Comparison of ENCODE assay signal across 29 mouse cellular contexts in the genomic region with DNA sequence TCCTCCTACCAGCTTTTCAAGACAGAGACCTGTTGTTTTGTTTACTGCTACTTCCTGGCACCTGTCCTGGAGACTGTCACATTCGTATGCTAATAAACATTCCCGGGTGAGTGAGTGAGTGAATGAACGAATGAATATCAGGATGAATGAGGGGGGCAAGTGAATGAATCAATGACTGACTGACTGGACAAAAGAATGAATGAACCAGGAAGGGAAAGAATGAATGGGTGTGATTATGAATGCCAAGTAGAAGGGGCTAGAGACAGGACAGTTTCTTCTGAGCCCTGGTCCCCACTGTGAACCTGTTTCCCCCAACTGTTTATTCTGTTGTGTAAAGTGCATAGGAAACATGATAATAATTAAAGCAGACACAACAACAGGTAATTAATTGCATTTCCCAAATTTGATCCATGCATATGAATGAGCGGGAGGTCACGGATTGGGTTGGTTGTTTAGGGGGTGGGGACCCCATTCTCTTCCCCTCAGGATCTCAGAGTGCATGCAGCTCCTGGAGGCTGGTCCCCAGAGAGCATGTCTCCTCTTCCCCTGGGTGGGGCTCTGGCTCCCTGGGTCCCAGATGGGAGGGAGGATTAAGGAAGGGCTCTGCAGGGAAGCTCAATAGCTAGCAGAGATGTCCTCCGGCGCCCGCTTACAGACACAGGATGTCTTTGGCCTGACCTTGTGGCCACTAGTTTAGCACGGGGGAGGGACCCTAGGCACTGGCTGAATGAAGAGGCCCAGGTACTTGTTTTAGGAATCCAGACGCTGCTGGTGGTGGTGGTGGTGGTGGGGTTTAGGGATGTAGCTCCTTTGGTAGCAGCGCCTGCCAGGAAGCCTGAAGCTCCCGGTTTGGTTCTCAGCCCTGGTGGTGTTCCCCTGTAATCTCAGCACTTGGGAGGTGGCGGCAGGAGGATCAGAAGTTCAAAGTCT.
A peak's percentile ranks its signal among the peaks of the same experiment; 100 is the strongest.
DNase-seq lines count a peak whose midpoint lies in the region; ATAC-seq and TF ChIP-seq lines count a peak whose summit lies in the region.
"Had no signal": no experiment of that assay in that cellular context is flagged by ENCODE, and none has a peak within 500 bp of the region (broad histone marks: within the 10 kb centered on the region; RNA-seq: fewer than 3 reads in every experiment).

No protein-coding gene starts in this region.

- 32% methylated on average over 13 of the region's 13 CpGs for WGBS in heart, embryonic 12.5 days
- 45% methylated on average over 13 of the region's 13 CpGs for WGBS in heart, adult 2 months
- 26% methylated on average over 13 of the region's 13 CpGs for WGBS in midbrain, embryonic 11.5 days
- 29% methylated on average over 13 of the region's 13 CpGs for WGBS in midbrain, embryonic 16.5 days

- H3K27me3 ChIP-seq in heart, embryonic 12.5 days (replicated peaks): peaks cover 17% of the 10 kb centered on the region; the same call in 1 of the 2 replicates
- H3K27me3 ChIP-seq in heart, adult 2 months (ENCODE audit: control insufficient read depth, insufficient read depth, low read length): no peaks in the 10 kb centered on the region; the same call in 1 of the 2 replicates
- H3K27me3 ChIP-seq in midbrain, embryonic 11.5 days (ENCODE audit: control insufficient read depth, insufficient read depth, low read length): peaks cover 18% of the 10 kb centered on the region
- H3K27me3 ChIP-seq in midbrain, embryonic 16.5 days (ENCODE audit: control insufficient read depth, insufficient read depth, low read depth, low read length): peaks cover 7% of the 10 kb centered on the region
- H3K27me3 ChIP-seq: Patski had no signal

- H3K27ac ChIP-seq in heart, embryonic 12.5 days (ENCODE audit: poor library complexity, severe bottlenecking): no peak overlapping the region; the same call in 1 of the 2 replicates
- H3K27ac ChIP-seq in heart, adult 2 months: no peak overlapping the region
- H3K27ac ChIP-seq in midbrain, embryonic 11.5 days (ENCODE audit: low read depth, low read length): no peak overlapping the region
- no peak overlapping the region for H3K27ac ChIP-seq in midbrain, embryonic 16.5 days (ENCODE audit: low read length)
- H3K27ac ChIP-seq in ES-E14 (ENCODE audit: insufficient read depth, low read depth, low read length, poor library complexity, severe bottlenecking): peak overlapping the region; percentile 88
- H3K27ac ChIP-seq: embryonic facial prominence, embryonic 12.5 days; hindbrain, embryonic 13.5 days; limb, embryonic 12.5 days; liver, embryonic 15.5 days; midbrain, embryonic 10.5 days; neural tube, embryonic 12.5 days had no signal

- H3K36me3 ChIP-seq in heart, embryonic 12.5 days: no peaks in the 10 kb centered on the region
- no peaks in the 10 kb centered on the region for H3K36me3 ChIP-seq in heart, adult 2 months (ENCODE audit: control insufficient read depth, insufficient read depth, low read length)
- no peaks in the 10 kb centered on the region for H3K36me3 ChIP-seq in midbrain, embryonic 11.5 days (ENCODE audit: control insufficient read depth, insufficient read depth, low read length)
- no peaks in the 10 kb centered on the region for H3K36me3 ChIP-seq in midbrain, embryonic 16.5 days (ENCODE audit: control insufficient read depth, insufficient read depth, low read length)
- no peaks in the 10 kb centered on the region for H3K36me3 ChIP-seq in ES-E14 (ENCODE audit: control insufficient read depth, insufficient read depth, low read length, poor library complexity, severe bottlenecking)
- H3K36me3 ChIP-seq: embryonic facial prominence, embryonic 12.5 days; hindbrain, embryonic 13.5 days; limb, embryonic 12.5 days; liver, embryonic 15.5 days; midbrain, embryonic 10.5 days; neural tube, embryonic 12.5 days had no signal

- no peak for TF ChIP-seq CTCF in heart, adult 2 months (IDR thresholded peaks at IDR 0.05)

- in situ Hi-C loops in ES-E14 (cut with MboI; ENCODE audit: low sequenced_read_pairs in 2 of 2, unreplicated experiment in 2 of 2): no loop called here

- no peak for TF ChIP-seq POLR2A in heart, adult 2 months (IDR thresholded peaks at IDR 0.05; ENCODE audit: insufficient read depth, low read depth, low read length)

- peak overlapping the region; percentile 22 for H3K4me2 ChIP-seq in heart, embryonic 12.5 days
- H3K4me2 ChIP-seq in midbrain, embryonic 11.5 days: no peak overlapping the region
- H3K4me2 ChIP-seq in midbrain, embryonic 16.5 days (ENCODE audit: low read length): no peak overlapping the region
- H3K4me2 ChIP-seq: embryonic facial prominence, embryonic 12.5 days; hindbrain, embryonic 13.5 days; limb, embryonic 12.5 days; liver, embryonic 15.5 days; lung, embryonic 14.5 days; neural tube, embryonic 12.5 days had no signal

- TF ChIP-seq EP300 in heart, adult 2 months (IDR thresholded peaks at IDR 0.05; ENCODE audit: insufficient read depth, low read depth, low read length): no peak

- no peak for ATAC-seq in heart, embryonic 12.5 days (ENCODE audit: insufficient number of reproducible peaks, low FRiP score)
- no peak for ATAC-seq in midbrain, embryonic 11.5 days (ENCODE audit: low FRiP score)
- no peak for ATAC-seq in midbrain, embryonic 16.5 days
- ATAC-seq: CD4-positive, CD25-positive, alpha-beta regulatory T cell, adult 4 months; forebrain, embryonic 16.5 days; intestine, postnatal 0 days; Patski had no signal

- DNase-seq in heart, adult 2 months: no peak
- peak; percentile 90 for DNase-seq in midbrain, embryonic 11.5 days (ENCODE audit: low spot score, missing footprints)
- DNase-seq in ES-E14 (ENCODE audit: low read depth, low spot score): peak; percentile 81
- DNase-seq in frontal cortex, postnatal 36 days (ENCODE audit: low spot score in 2 of 2): no peak
- DNase-seq in ovary, adult 18-20 months (ENCODE audit: low spot score): no peak
- DNase-seq: adrenal gland, postnatal 25 days; cerebellum, adult 11-12 months; cerebellum, adult 9-11 months; embryo, embryonic 11 days; gastrocnemius, postnatal 10 days; heart, postnatal 4 days; kidney, postnatal 14 days; layer of hippocampus, adult 9-11 months; lung, embryonic 14.5 days; right cerebral cortex, postnatal 14 days; thymus, postnatal 4 days had no signal

- H3K9me3 ChIP-seq in heart, embryonic 12.5 days (replicated peaks): no peaks in the 10 kb centered on the region
- H3K9me3 ChIP-seq in midbrain, embryonic 11.5 days (ENCODE audit: control insufficient read depth, low read length): no peaks in the 10 kb centered on the region
- H3K9me3 ChIP-seq in midbrain, embryonic 16.5 days (replicated peaks; ENCODE audit: control insufficient read depth, low read length, poor library complexity, severe bottlenecking): no peaks in the 10 kb centered on the region
- H3K9me3 ChIP-seq in ES-E14 (ENCODE audit: control insufficient read depth, insufficient read depth, low read depth, low read length): no peaks in the 10 kb centered on the region
- H3K9me3 ChIP-seq: embryonic facial prominence, embryonic 12.5 days; hindbrain, embryonic 13.5 days; limb, embryonic 12.5 days; liver, embryonic 15.5 days; midbrain, embryonic 10.5 days; neural tube, embryonic 12.5 days had no signal

- H3K4me1 ChIP-seq in heart, embryonic 12.5 days (replicated peaks): peaks cover 53% of the 10 kb centered on the region
- no peaks in the 10 kb centered on the region for H3K4me1 ChIP-seq in heart, adult 2 months (ENCODE audit: control insufficient read depth, insufficient read depth, low read length)
- peaks cover 3% of the 10 kb centered on the region; the same call in 1 of the 2 replicates for H3K4me1 ChIP-seq in midbrain, embryonic 11.5 days (ENCODE audit: control insufficient read depth, insufficient read depth, low read length)
- H3K4me1 ChIP-seq in midbrain, embryonic 16.5 days (ENCODE audit: control insufficient read depth, insufficient read depth, low read length): peaks cover 3% of the 10 kb centered on the region
- H3K4me1 ChIP-seq in ES-E14 (ENCODE audit: control insufficient read depth in 2 of 2, insufficient read depth in 2 of 2, low read length in 2 of 2, poor library complexity in 1 of 2): peaks cover 4 to 31% of the 10 kb centered on the region in 2 experiments; a peak in 3 of 4 replicates

- intact Hi-C loops in heart, adult 2 months (cut with DNase I): no loop called here

- H3K9ac ChIP-seq in heart, embryonic 12.5 days: 0 out of 2 replicates have a peak overlapping the region, but pooled peaks have one; percentile 6
- H3K9ac ChIP-seq in heart, adult 2 months (ENCODE audit: low read depth, low read length): no peak overlapping the region
- no peak overlapping the region for H3K9ac ChIP-seq in midbrain, embryonic 11.5 days (ENCODE audit: low read length)
- H3K9ac ChIP-seq in midbrain, embryonic 16.5 days (ENCODE audit: low read depth, low read length): no peak overlapping the region
- H3K9ac ChIP-seq in ES-E14 (ENCODE audit: insufficient read depth, low read depth, low read length, poor library complexity, severe bottlenecking): peak overlapping the region; percentile 37; the same call in 1 of the 2 replicates
- H3K9ac ChIP-seq: embryonic facial prominence, embryonic 12.5 days; hindbrain, embryonic 13.5 days; limb, embryonic 12.5 days; liver, embryonic 15.5 days; lung, embryonic 14.5 days; neural tube, embryonic 12.5 days had no signal

- no peak overlapping the region for H3K4me3 ChIP-seq in heart, embryonic 12.5 days
- H3K4me3 ChIP-seq in heart, adult 2 months: no peak overlapping the region
- H3K4me3 ChIP-seq in midbrain, embryonic 11.5 days (ENCODE audit: low read depth, low read length): no peak overlapping the region
- no peak overlapping the region for H3K4me3 ChIP-seq in midbrain, embryonic 16.5 days (ENCODE audit: low read depth, low read length)
- no peak overlapping the region for H3K4me3 ChIP-seq in ES-E14 (ENCODE audit: insufficient read depth in 1 of 2, low read depth in 1 of 2, low read length in 2 of 2, poor library complexity in 1 of 2, severe bottlenecking in 1 of 2)
- H3K4me3 ChIP-seq: embryonic facial prominence, embryonic 12.5 days; hindbrain, embryonic 13.5 days; limb, embryonic 12.5 days; liver, embryonic 15.5 days; midbrain, embryonic 10.5 days; myocyte; neural tube, embryonic 12.5 days had no signal

- H3K79me2 ChIP-seq in heart, adult 2 months (replicated peaks; ENCODE audit: control insufficient read depth, insufficient read depth, low read length): no peaks in the 10 kb centered on the region

TF ChIP-seq in ES-E14, 5 proteins besides CTCF, POLR2A, EP300 and RAD21:
- TF ChIP-seq MAFK (IDR thresholded peaks at IDR 0.05; ENCODE audit: insufficient read depth, low read depth, low read length) (no peak), ZC3H11A (IDR thresholded peaks at IDR 0.05; ENCODE audit: borderline replicate concordance, low read depth, low read length) (no peak), CHD2 (IDR thresholded peaks at IDR 0.05; ENCODE audit: low read depth, low read length) (no peak), ZNF384 (IDR thresholded peaks at IDR 0.05; ENCODE audit: low read depth, low read length) (no peak), HCFC1 (IDR thresholded peaks at IDR 0.05; ENCODE audit: borderline replicate concordance, insufficient read depth, low read length) (no peak)

Comparison
In these comparisons a context has a peak if more than half of its experiments do, and no peak if none do; other contexts are left out.
1. H3K9ac ChIP-seq: peak in heart, embryonic 12.5 days (single experiment) and ES-E14 (single experiment); none in heart, adult 2 months (single experiment), midbrain, embryonic 11.5 days (single experiment) and midbrain, embryonic 16.5 days (single experiment).
2. DNase-seq: peak in midbrain, embryonic 11.5 days (single experiment) and ES-E14 (single experiment); none in heart, adult 2 months (0 of 2), frontal cortex, postnatal 36 days (0 of 2) and ovary, adult 18-20 months (single experiment).